Mouse (Mus musculus) cerebellum, adult 11-12 months (tissue): ENCODE data around the gene Gpr65.
A peak's percentile ranks its signal among the peaks of the same experiment; 100 is the strongest.
"Not testable (repeated sequence)": the region's sequence is repeated elsewhere in the genome, so short reads cannot be mapped to it uniquely, and the experiment has no call there.

Experiments used
- DNase-seq: peaks from one replicate; pipeline ENCODE4 v3.0.0; 2022

The Gpr65 gene

DNA sequence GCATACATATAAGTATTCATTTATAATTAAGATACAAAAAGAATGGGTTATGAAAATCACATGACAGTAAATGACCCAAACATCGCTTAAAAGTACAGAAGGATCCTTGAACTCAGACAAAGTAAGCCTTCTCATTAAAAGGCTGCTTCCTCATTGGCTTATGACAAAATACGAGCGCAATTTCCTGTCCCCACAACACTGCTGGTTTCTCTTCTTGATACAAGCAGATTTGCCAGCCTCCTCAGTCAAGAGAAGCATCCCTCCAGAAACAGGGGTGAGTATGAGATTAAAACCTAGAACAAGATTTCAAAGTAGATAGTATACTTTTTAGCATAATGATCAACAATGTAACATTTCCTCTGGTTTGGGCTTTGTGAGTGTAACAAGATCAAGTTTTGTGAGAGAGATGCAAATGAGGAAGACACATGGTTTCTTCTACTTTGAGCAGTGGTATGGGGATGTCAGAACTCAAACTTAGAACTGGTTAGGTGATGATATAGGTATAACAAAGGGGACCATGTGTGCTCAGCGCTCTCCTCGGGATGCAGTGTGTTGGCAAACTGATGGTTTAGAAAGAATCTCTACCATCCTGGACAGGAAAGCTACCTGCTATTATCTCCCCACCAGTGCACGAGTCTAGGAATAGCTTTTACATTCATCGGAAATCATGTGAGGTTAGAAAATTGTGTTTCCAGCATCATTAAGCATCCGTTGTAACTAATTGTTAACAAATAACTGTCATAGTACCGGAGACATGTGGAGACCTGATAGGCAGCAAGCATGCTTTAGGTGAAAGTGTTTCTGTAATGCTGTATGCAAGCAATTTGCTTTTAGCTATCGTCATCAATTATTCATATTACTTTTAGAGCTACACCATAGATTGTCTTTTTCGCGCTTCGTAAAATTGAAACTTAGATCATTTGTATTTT lies at the start of gene Gpr65:
Gene Gpr65 (plus strand): TSS at position 195 of the 929 bp plus-strand sequence.
- no peak for DNase-seq

DNA sequence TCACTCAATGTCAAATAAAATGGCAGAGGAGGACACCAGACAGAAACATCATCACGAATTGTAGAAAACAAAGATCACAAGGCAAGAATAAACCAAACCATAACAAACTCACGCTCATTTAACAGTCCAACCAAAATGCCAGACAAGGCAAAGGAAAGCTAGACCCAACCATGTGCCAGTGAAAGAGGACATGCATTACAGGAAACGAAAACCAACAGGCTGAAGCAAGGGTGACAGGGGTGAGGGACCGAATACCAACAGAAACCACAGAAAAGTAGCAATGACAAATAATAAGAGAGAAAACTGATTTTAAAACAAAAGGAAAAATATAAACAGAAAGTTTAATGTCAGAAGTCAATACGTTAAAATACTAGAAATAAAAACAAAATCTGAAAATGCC lies 45.1 kb upstream of the Gpr65 start:
- DNase-seq = no peak

GRCm38 (mm10) chr12:98227037-98227436 lies 41.4 kb upstream of the Gpr65 start:
- no peak for DNase-seq

GRCm38 (mm10) chr12:98238478-98238877 lies 30.0 kb upstream of the Gpr65 start:
- not testable (repeated sequence) for DNase-seq

DNA sequence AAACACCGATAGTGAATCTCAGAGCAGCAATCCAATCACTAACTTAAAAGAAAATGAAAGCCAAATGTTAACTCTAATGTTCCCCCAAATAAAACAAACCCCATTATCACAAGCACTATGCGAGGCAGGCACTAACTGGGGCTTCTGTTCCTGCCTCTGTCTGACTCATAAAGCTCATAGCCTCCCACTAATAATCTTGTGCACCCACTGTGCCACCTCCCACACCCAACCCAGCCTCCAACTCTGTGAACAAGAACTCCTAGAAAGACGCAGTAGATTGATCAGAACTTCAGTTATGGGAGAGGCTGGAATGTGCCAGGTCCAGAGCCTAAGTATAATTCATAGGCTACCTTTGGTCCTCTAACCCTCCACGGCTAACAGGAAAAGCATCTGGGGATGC lies 24.3 kb upstream of the Gpr65 start:
- DNase-seq = no peak

GRCm38 (mm10) chr12:98244865-98245264 lies 23.6 kb upstream of the Gpr65 start:
- DNase-seq = no peak

DNA sequence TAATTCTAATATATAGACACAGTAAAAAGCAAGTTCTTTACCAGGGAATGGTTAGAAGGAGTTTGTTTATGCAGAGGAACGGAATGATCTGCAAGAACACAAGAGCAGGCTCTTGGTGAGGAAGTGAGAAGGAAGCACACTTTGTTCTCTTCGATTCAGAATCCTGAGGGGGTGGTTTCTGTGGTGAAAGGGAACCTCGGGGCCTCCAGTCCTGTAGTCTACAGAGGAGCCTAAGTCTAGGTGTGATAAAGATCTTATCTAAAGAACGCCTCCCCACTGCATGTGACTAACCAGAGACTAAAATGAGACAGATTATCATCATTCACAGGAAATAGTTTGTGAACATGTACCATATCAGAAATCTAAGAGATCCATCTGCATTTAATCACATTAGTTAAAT lies 21.6 kb upstream of the Gpr65 start:
- DNase-seq = no peak

DNA sequence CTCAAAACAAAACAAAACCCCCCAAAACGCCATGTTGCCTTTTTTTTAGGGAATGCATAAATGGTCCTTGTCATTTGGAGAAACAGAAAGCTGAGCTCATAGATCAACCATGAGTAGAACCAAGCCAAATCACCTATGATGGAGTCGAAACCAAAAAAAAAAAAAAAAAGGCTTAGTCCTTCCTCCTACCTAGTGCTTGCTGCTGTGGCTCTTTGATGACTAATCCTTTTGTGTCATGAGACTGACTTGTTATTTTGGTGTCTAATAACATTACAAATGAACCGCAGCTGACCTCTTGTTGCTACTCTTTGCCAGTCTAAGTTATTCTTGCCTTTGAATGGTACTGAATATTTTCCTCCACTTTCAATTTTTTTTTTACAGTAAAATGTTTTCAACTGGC lies 18.8 kb upstream of the Gpr65 start:
- DNase-seq = no peak

DNA sequence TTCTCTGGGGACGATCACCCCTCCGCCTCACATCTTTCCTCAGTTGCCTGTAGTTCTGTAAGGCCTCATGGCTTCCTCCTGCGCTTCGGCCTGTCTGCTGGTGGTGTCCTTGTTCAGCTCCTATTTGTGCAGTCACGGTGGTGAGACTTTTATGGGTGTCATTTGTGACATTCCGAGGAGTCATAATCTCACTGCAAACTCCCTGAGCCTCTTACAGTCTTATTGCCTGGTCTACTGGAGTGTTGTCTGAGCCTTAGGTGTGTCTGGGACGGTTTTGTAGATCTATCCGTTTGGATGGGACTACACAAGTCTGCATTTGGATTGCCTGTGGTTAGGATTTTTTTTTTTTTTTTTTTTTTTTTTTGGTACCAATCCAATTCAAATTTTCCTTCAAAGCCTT lies 18.1 kb upstream of the Gpr65 start:
- no peak for DNase-seq

DNA sequence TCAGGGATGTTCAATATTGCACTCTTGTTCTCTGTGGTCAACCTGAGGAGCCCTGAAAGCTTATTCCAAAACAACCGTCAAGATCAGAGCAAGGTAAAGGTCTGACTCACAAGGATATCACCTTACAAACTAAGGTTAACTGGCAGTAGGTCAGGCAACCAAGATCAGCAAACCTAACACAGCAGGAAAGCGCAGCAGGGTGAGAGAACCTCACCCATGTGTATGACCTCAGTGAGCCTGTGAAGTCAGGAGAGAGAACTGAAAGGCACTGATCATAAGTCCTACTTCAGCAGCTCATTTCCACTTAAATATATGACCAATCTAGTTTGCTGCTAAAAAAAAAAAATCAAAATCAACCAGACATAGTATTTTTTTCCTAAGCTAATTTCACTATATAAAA lies 16.0 kb upstream of the Gpr65 start:
- no peak for DNase-seq

DNA sequence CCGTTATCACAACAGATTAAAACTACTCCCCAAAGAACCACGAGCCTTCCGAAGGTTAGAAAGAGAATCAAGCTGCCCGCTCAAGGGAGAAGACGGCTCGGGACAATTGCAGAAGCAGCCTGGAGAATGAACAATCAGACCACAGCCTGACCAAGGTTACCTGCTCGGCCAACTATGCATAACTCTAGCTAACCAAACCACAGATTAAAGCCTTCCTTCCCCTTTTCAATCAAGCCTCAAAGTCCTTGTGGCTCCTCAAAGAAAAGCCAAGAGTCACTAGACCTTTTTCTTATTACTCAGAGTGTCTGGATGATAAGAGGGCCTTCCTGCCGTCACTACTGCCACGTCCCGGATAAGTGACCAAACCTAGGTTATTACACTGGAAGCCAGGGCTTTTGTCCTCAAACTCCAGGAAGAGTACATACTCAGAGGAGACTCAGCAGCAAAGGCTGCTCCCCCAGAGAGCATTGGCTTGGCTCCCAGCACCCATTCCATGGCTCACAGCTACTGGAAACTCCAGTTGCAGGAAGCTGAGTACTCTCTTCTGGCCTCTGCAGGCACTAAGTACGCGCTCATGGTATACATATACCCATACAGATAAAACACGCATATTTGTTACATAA lies 13.0 kb upstream of the Gpr65 start:
- DNase-seq = no peak

- peak; percentile 23 for DNase-seq
Measured at GRCm38 (mm10) chr12:98258371-98258844, 10.0 kb upstream of the Gpr65 start.

- DNase-seq = peak; percentile 92
Measured at GRCm38 (mm10) chr12:98258845-98259517, 9.5 kb upstream of the Gpr65 start, which contains the start of gene Galc. Gene Galc, minus strand, starts transcription at chr12:98259459.

GRCm38 (mm10) chr12:98259518-98259852 lies 8.9 kb upstream of the Gpr65 start:
- no peak for DNase-seq

DNA sequence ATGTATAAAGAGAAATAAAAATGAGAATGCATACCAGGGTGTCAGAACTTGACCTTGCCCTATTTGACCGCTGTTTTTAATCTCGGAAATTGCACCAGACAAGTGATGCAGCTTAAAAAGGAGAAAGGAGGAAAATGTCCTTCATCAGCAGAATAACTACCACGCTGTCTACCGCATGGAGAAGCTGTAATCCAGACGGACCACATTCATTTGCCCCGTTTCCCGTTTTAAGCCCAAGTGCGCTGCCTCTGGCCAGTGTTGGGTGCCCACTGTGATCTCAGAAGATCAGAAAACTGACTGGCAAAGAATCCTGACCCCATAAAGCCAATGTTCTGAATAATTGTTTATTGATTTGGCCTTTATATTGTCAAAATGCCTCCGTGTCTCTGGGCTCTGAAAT lies 2.7 kb upstream of the Gpr65 start:
- DNase-seq = no peak

- DNase-seq = no peak
Measured at GRCm38 (mm10) chr12:98269791-98270745, 1.6 kb downstream of the Gpr65 start.

GRCm38 (mm10) chr12:98270810-98271566 lies 2.6 kb downstream of the Gpr65 start:
- DNase-seq = no peak

- DNase-seq = no peak
Measured at GRCm38 (mm10) chr12:98272433-98272832, 4.0 kb downstream of the Gpr65 start.

GRCm38 (mm10) chr12:98280530-98280929 lies 12.1 kb downstream of the Gpr65 start:
- DNase-seq = peak; percentile 60

GRCm38 (mm10) chr12:98280996-98281395 lies 12.6 kb downstream of the Gpr65 start:
- DNase-seq = no peak

- no peak for DNase-seq
Measured at GRCm38 (mm10) chr12:98282776-98283486, 14.5 kb downstream of the Gpr65 start.
